Mouse (Mus musculus) stomach, postnatal 0 days (tissue): ENCODE data around the gene Slc25a13. TPM values are rescaled to one million over a fixed set of nuclear protein-coding genes. Genes with fewer than 3 reads are reported as not detected.

Experiments
- ATAC-seq: fragments of 200-750 bp; cut with Nextera tagmentation; 2 replicates; pipeline ENCODE4 v1.8.0; 2017; ENCODE audit not compliant: low FRiP score, low TSS enrichment
- DNase-seq: peaks from one replicate; pipeline ENCODE4 v3.0.0-alpha.2; 2016; ENCODE audit warnings: low spot score
- H3K27ac ChIP-seq: fragments of 300-500 bp; sonication (generic); replicated peaks from 2 replicates; pipeline ENCODE4 v1.5.1; 2014; ENCODE audit warnings: mild to moderate bottlenecking, control low read depth
- H3K27me3 ChIP-seq: fragments of 300-500 bp; sonication (generic); 2 replicates; pipeline ENCODE4 v1.6.1; 2014; ENCODE audit warnings: low read length; ENCODE audit not compliant: control insufficient read depth, insufficient read depth
- H3K36me3 ChIP-seq: fragments of 300-500 bp; sonication (generic); 2 replicates; pipeline ENCODE4 v1.6.1; 2014; ENCODE audit warnings: low read length, mixed read lengths; ENCODE audit not compliant: control insufficient read depth, insufficient read depth
- H3K4me1 ChIP-seq: fragments of 300-500 bp; sonication (generic); replicated peaks from 2 replicates; pipeline ENCODE4 v1.6.1; 2014; ENCODE audit warnings: antibody characterized with exemption; ENCODE audit not compliant: control insufficient read depth, insufficient read depth
- H3K4me2 ChIP-seq: fragments of 300-500 bp; sonication (generic); replicated peaks from 2 replicates; pipeline ENCODE4 v1.6.1; 2014; ENCODE audit warnings: low read depth, mild to moderate bottlenecking, control low read depth, moderate library complexity
- H3K4me3 ChIP-seq: fragments of 300-500 bp; sonication (generic); 2 replicates; pipeline ENCODE4 v1.5.1; 2014; ENCODE audit warnings: low read depth, low read length, control low read depth
- H3K9ac ChIP-seq: fragments of 300-500 bp; sonication (generic); 2 replicates; pipeline ENCODE4 v1.6.1; 2014; ENCODE audit warnings: mild to moderate bottlenecking, low read length, control low read depth, mixed read lengths
- H3K9me3 ChIP-seq: fragments of 300-500 bp; sonication (generic); 2 replicates; pipeline ENCODE4 v1.6.1; 2016; ENCODE audit warnings: low read length; ENCODE audit not compliant: control insufficient read depth
- CTCF ChIP-seq: IDR thresholded peaks from 2 replicates; pipeline ENCODE4 v1.5.1; 2016; ENCODE audit warnings: antibody characterized with exemption, low read depth, mild to moderate bottlenecking, moderate library complexity
- EP300 ChIP-seq: optimal IDR thresholded peaks from 2 replicates; pipeline ENCODE3; 2016; ENCODE audit warnings: antibody characterized with exemption
- WGBS: fragments of 180-500 bp; shearing (Covaris S2); extraction: QIAGEN DNeasy Blood & Tissue Kit; methylation state at CpG from one replicate; pipeline ENCODE4 v1.1.7; 2014; 5-methylcytosine and 5-hydroxymethylcytosine counted together
- polyA plus RNA-seq: library from polyadenylated mRNA; unstranded; fragments of >200 nt; fragmentation: Nextera tagmentation; extraction: Ambion mirVana; gene quantifications from 2 replicates; pipeline ENCODE4 v1.2.1, GENCODE M21; 2015

The Slc25a13 gene
- polyA plus RNA-seq, 1 experiment from 2014 or later, result 18.5 TPM

DNA sequence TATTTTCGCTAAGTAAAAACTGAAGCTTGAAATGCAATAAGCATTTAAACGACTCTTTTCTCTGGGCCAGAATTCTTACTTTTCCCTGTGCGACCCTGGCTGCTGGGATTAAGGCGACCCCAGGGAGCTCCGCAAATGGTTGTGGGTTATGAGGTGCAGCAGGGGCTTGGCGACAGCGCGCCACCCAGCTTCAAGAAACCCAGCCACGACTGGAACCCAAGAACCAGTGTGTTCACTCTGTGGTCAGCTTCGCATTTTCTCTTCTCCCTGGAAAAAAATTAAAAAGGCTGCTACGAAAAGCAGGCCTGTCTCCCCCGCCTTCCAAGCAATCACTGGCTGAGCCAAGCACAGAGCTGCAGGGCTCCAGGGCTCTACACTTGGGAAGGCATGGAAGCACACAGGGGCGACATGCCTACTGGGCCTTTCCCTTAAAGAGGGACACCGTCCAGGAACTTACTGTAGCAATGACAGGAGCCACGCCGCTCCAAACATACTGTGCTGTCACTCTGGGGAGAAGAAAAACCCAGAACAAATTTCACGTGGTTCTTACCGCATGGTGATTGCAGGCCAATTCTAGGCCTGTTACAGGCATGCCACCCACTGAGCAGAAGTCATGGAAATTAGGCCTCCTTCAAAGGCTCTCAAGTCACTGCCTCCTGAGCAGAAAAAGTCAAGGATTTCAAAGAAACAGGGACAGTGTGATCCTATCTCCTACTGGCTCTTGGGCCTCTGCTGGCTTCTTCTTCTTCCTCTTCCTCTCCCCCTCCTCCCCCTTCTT lies 178.0 kb downstream of the Slc25a13 start:
- Histone ChIP-seq H3K27ac (no peak overlapping the region), H3K9me3 (no peaks in the 10 kb centered on the region), H3K9ac (no peak overlapping the region), H3K27me3 (no peaks in the 10 kb centered on the region), H3K4me3 (no peak overlapping the region), H3K4me2 (no peak overlapping the region), H3K36me3 (no peaks in the 10 kb centered on the region), H3K4me1 (no peaks in the 10 kb centered on the region)
- ATAC-seq (no peak), DNase-seq (no peak)
- WGBS, result 59% methylated on average over 18 of the region's 18 CpGs
- TF ChIP-seq EP300 (no peak), CTCF (no peak)

DNA sequence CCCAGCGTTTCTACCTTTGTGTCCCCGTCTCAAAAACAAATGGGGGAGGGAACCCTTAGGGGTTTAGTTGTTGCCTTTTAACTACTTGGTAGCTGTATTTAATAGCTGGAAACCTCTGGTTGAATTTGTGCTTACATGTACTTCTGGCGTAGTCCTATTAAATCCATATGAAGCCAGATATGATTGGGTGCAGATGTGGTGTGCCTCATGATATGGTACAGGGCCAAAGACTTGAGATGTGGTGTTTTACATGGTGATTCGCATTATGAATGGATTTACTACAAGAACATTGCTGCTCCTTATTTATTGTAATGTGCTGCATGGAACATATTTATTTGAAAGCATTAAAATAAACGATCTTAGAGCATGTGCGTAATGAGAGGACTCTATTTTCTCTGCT lies 189.3 kb downstream of the Slc25a13 start:
- DNase-seq, result no peak
- H3K4me3 ChIP-seq, result no peak overlapping the region
- no peak overlapping the region for H3K27ac ChIP-seq
- no peaks in the 10 kb centered on the region for H3K36me3 ChIP-seq
- H3K27me3 ChIP-seq, result no peaks in the 10 kb centered on the region
- no peak for TF ChIP-seq CTCF
- TF ChIP-seq EP300, result no peak
- 73% methylated on average over 6 of the region's 6 CpGs for WGBS
- ATAC-seq, result no peak
- H3K9ac ChIP-seq, result no peak overlapping the region
- H3K9me3 ChIP-seq, result no peaks in the 10 kb centered on the region
- H3K4me1 ChIP-seq, result no peaks in the 10 kb centered on the region
- no peak overlapping the region for H3K4me2 ChIP-seq

DNA sequence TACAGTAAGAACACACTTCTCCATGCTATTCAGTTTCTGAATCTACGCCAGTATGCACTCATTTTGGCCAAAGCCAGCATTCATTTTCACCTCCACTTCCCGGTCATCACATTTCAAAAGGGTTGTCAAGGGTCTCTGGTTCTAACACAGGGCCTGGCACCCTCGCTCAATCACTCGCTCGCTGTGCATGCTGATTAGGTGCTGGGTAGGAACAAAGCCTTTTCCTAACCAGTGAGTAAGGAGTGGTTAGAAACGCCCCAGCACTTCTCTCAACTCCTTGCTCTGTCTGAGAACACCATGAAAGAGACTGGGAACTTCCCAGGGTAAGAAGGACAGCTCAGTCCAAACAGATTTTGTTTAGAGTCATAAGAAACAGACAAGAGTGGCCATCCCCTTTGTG lies 193.0 kb downstream of the Slc25a13 start:
- H3K36me3 ChIP-seq, result no peaks in the 10 kb centered on the region
- TF ChIP-seq EP300, result no peak
- no peak for TF ChIP-seq CTCF
- no peaks in the 10 kb centered on the region for H3K4me1 ChIP-seq
- WGBS, result 60% methylated on average over 6 of the region's 6 CpGs
- ATAC-seq, result no peak
- no peak overlapping the region for H3K27ac ChIP-seq
- no peak for DNase-seq
- H3K4me3 ChIP-seq, result no peak overlapping the region
- H3K9ac ChIP-seq, result no peak overlapping the region
- H3K27me3 ChIP-seq, result no peaks in the 10 kb centered on the region
- no peaks in the 10 kb centered on the region for H3K9me3 ChIP-seq
- no peak overlapping the region for H3K4me2 ChIP-seq

DNA sequence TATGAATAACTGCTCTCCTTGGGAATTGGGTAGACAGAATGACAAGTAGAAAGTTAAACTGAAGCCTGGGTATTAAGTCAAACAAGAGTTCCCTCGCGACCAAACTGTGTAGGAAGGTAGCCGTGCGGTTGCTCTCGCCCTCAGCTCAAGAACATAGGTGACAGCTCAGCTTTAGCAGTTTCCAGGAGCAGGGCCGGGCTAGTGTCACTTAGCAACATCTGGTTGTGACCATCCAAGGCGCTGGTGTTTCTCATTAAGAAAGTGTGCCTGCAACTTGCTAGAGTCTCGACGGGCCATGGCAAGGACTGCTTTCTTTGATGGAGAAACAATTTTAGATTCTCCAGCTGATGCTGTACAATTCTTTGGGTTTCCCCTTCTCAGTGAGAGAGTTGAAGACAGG lies 200.0 kb downstream of the Slc25a13 start:
- 38% methylated on average over 9 of the region's 9 CpGs for WGBS
- no peak overlapping the region for H3K4me2 ChIP-seq

DNA sequence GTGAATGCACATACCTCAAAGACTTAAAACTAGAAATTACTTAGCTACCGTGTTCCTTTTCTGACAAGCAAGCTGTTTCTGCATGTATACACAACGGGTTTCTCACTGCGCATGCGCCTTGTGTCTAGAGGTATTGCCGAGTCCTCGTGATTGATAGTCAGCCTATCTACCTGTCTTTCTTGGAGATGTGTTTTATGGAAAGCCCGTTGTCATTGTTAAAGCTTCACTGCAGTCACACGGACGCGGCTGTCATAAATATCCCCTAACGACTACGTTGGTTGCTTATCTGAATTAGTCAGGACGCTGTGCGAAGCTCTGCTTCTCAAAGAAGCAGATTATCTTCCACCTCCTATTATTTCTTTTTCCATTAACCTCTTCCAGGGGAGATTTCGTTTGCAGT lies 201.4 kb downstream of the Slc25a13 start:
- H3K4me1 ChIP-seq, result no peaks in the 10 kb centered on the region
- H3K9ac ChIP-seq, result no peak overlapping the region
- no peak overlapping the region for H3K4me2 ChIP-seq
- DNase-seq (no peak), ATAC-seq (no peak)
- H3K9me3 ChIP-seq, result no peaks in the 10 kb centered on the region
- H3K27ac ChIP-seq, result no peak overlapping the region
- TF ChIP-seq CTCF (no peak), EP300 (no peak)
- WGBS, result 51% methylated on average over 15 of the region's 15 CpGs
- no peak overlapping the region for H3K4me3 ChIP-seq
- no peaks in the 10 kb centered on the region for H3K36me3 ChIP-seq
- H3K27me3 ChIP-seq, result no peaks in the 10 kb centered on the region

More for the DNA sequence above, 200.0 kb downstream of the Slc25a13 start:
- H3K36me3 ChIP-seq, result no peaks in the 10 kb centered on the region
- no peak for TF ChIP-seq CTCF
- H3K27me3 ChIP-seq, result no peaks in the 10 kb centered on the region
- DNase-seq (no peak), ATAC-seq (no peak)
- H3K4me1 ChIP-seq, result no peaks in the 10 kb centered on the region
- no peak overlapping the region for H3K27ac ChIP-seq
- no peaks in the 10 kb centered on the region for H3K9me3 ChIP-seq
- no peak overlapping the region for H3K4me3 ChIP-seq
- H3K9ac ChIP-seq, result no peak overlapping the region

DNA sequence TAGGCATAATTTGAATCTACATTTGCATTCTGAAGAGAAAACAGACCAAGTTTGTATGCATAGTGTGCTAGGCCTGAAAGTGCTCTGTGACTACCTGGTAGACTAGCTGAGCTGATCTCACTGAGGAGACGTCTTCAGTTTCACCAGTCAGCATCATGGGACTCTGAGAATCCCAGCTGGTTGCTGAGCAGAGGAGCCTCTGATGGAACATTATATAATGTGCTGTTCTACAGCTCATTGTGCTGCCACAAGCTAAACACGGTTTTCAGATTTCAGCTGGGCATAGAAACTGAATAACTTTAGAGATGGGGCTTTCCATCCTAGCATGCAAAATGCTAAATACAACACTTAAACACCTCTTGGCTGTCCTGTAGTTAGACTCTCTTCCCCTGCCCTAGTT lies 205.6 kb downstream of the Slc25a13 start:
- H3K27me3 ChIP-seq, result no peaks in the 10 kb centered on the region
- ATAC-seq (no peak), DNase-seq (no peak)
- no peaks in the 10 kb centered on the region for H3K9me3 ChIP-seq
- TF ChIP-seq EP300 (no peak), CTCF (no peak)
- H3K4me1 ChIP-seq, result no peaks in the 10 kb centered on the region
- WGBS, result 77% methylated on average over 2 of the region's 2 CpGs
- H3K36me3 ChIP-seq, result no peaks in the 10 kb centered on the region
- H3K9ac ChIP-seq, result no peak overlapping the region
- H3K27ac ChIP-seq, result no peak overlapping the region
- no peak overlapping the region for H3K4me3 ChIP-seq
- no peak overlapping the region for H3K4me2 ChIP-seq
